In genomic region chr15:85016951-85017664, GRCm38 (mm10) we compare ENCODE assay signal across 9 mouse cellular contexts. TPM values are rescaled to one million over a fixed set of nuclear protein-coding genes. Genes with fewer than 3 reads are reported as not detected.
DNase-seq lines count a peak whose midpoint lies in the region; ATAC-seq and TF ChIP-seq lines count a peak whose summit lies in the region.
"Had no signal": no experiment of that assay in that cellular context is flagged by ENCODE, and none has a peak within 500 bp of the region (broad histone marks: within the 10 kb centered on the region; RNA-seq: fewer than 3 reads in every experiment).

Upk3a (plus strand) TSS chr15:85017141.

- 8% methylated on average over 21 of the region's 21 CpGs for WGBS in limb, embryonic 11.5 days
- WGBS in limb, embryonic 10.5 days, result 7% methylated on average over 21 of the region's 21 CpGs
- WGBS in hindbrain, embryonic 10.5 days, result 7% methylated on average over 21 of the region's 21 CpGs
- WGBS in midbrain, postnatal 0 days, result 8% methylated on average over 21 of the region's 21 CpGs

- no peaks in the 10 kb centered on the region for H3K4me1 ChIP-seq in limb, embryonic 11.5 days (ENCODE audit: control insufficient read depth, insufficient read depth, low read length)
- peaks cover 23% of the 10 kb centered on the region for H3K4me1 ChIP-seq in limb, embryonic 10.5 days
- H3K4me1 ChIP-seq in hindbrain, embryonic 10.5 days (replicated peaks), result peaks cover 22% of the 10 kb centered on the region
- peaks cover 10% of the 10 kb centered on the region; the same call in 1 of the 2 replicates for H3K4me1 ChIP-seq in midbrain, postnatal 0 days (ENCODE audit: insufficient read depth, low read length)

- ATAC-seq in limb, embryonic 11.5 days (ENCODE audit: insufficient number of reproducible peaks, low FRiP score, low TSS enrichment, low read depth), result no peak
- ATAC-seq in midbrain, postnatal 0 days (ENCODE audit: low FRiP score), result peak; percentile 68; the same call in 1 of the 2 replicates
- no peak for ATAC-seq in frontal cortex, adult (ENCODE audit: low TSS enrichment)

- H3K9me3 ChIP-seq in limb, embryonic 11.5 days (ENCODE audit: control insufficient read depth, low read length), result no peaks in the 10 kb centered on the region
- H3K9me3 ChIP-seq in limb, embryonic 10.5 days (replicated peaks), result no peaks in the 10 kb centered on the region
- H3K9me3 ChIP-seq in hindbrain, embryonic 10.5 days, result no peaks in the 10 kb centered on the region
- H3K9me3 ChIP-seq in midbrain, postnatal 0 days (ENCODE audit: low read length), result no peaks in the 10 kb centered on the region

- H3K4me2 ChIP-seq in limb, embryonic 11.5 days (ENCODE audit: low read depth, severe bottlenecking), result no peak within 1 kb of the TSS
- H3K4me2 ChIP-seq in midbrain, postnatal 0 days (ENCODE audit: low read depth, low read length, poor library complexity, severe bottlenecking), result peak within 1 kb of the TSS; percentile 39

- H3K4me3 ChIP-seq in limb, embryonic 11.5 days (ENCODE audit: low read depth, low read length), result no peak within 1 kb of the TSS
- H3K4me3 ChIP-seq in limb, embryonic 10.5 days, result no peak within 1 kb of the TSS
- H3K4me3 ChIP-seq in hindbrain, embryonic 10.5 days, result peak within 1 kb of the TSS; percentile 32
- H3K4me3 ChIP-seq in midbrain, postnatal 0 days (ENCODE audit: low read depth, low read length), result peak within 1 kb of the TSS; percentile 5; the same call in 1 of the 2 replicates

- H3K27ac ChIP-seq in limb, embryonic 11.5 days (replicated peaks; ENCODE audit: low read depth, low read length), result no peak within 1 kb of the TSS
- H3K27ac ChIP-seq in limb, embryonic 10.5 days, result no peak within 1 kb of the TSS
- H3K27ac ChIP-seq in hindbrain, embryonic 10.5 days, result no peak within 1 kb of the TSS
- no peak within 1 kb of the TSS for H3K27ac ChIP-seq in midbrain, postnatal 0 days (ENCODE audit: low read depth, low read length)

- H3K36me3 ChIP-seq in limb, embryonic 11.5 days (ENCODE audit: control insufficient read depth, insufficient read depth, low read length), result no peaks in the 10 kb centered on the region
- no peaks in the 10 kb centered on the region for H3K36me3 ChIP-seq in limb, embryonic 10.5 days
- H3K36me3 ChIP-seq in hindbrain, embryonic 10.5 days, result no peaks in the 10 kb centered on the region
- H3K36me3 ChIP-seq in midbrain, postnatal 0 days (ENCODE audit: insufficient read depth, low read length), result no peaks in the 10 kb centered on the region

- H3K9ac ChIP-seq in limb, embryonic 11.5 days (ENCODE audit: low read length), result no peak within 1 kb of the TSS
- 0 out of 2 replicates have a peak within 1 kb of the TSS, but pooled peaks have one; percentile 29 for H3K9ac ChIP-seq in midbrain, postnatal 0 days (replicated peaks; ENCODE audit: low read length, poor library complexity, severe bottlenecking)

- 0 out of 2 replicates have a peak, but pooled peaks cover 4% of the 10 kb centered on the region for H3K27me3 ChIP-seq in limb, embryonic 11.5 days (ENCODE audit: control insufficient read depth, insufficient read depth, low read length)
- H3K27me3 ChIP-seq in limb, embryonic 10.5 days (ENCODE audit: low read depth, poor library complexity, severe bottlenecking), result peaks cover 50% of the 10 kb centered on the region
- peaks cover 38% of the 10 kb centered on the region for H3K27me3 ChIP-seq in hindbrain, embryonic 10.5 days (ENCODE audit: insufficient read depth, poor library complexity, severe bottlenecking)
- no peaks in the 10 kb centered on the region for H3K27me3 ChIP-seq in midbrain, postnatal 0 days (ENCODE audit: insufficient read depth, low read length)

- DNase-seq in limb, embryonic 11.5 days (ENCODE audit: low spot score), result peak; percentile 42
- no peak for DNase-seq in limb, embryonic 10.5 days (ENCODE audit: low spot score)
- DNase-seq in hindbrain, embryonic 10.5 days (ENCODE audit: low spot score), result peak; percentile 15
- DNase-seq in kidney, postnatal 4 days, result peak; percentile 68 to 78
- peak; percentile 32 for DNase-seq in midbrain, postnatal 0 days (ENCODE audit: low spot score)
- no peak for DNase-seq in adrenal gland, adult 18-20 months (ENCODE audit: low spot score in 2 of 2)
- DNase-seq in left cerebral cortex, adult 18-20 months (ENCODE audit: low spot score in 2 of 2), result no peak

- no peak for TF ChIP-seq CTCF in midbrain, postnatal 0 days (IDR thresholded peaks at IDR 0.05)

RNA-seq across cellular contexts. Expression of gene Upk3a, which starts in this region (rescaled TPM):
- not detected in 2 replicates for polyA plus RNA-seq in limb, embryonic 11.5 days (2014; fragmentation: Nextera tagmentation; extraction: Ambion mirVana)
- not detected in 2 replicates for polyA plus RNA-seq in limb, embryonic 10.5 days (2016; fragmentation: Nextera tagmentation; extraction: Ambion mirVana)
- polyA plus RNA-seq in hindbrain, embryonic 10.5 days (2016; fragmentation: Nextera tagmentation; extraction: Ambion mirVana), result 0.15 and 0.47 TPM in 2 replicates
- 0.28 and 0.66 TPM in 2 replicates for total RNA-seq in midbrain, postnatal 0 days (2014; rRNA removed)
- 3.0 and 3.6 TPM in 2 replicates for polyA plus RNA-seq in midbrain, postnatal 0 days (2015; fragmentation: Nextera tagmentation; extraction: Ambion mirVana)
- not detected for total RNA-seq in adrenal gland, adult 18-20 months (2021)
- under 1 TPM; 0.35 to 0.42 TPM for total RNA-seq in left cerebral cortex, adult 18-20 months (2021)
- polyA plus RNA-seq: heart, embryonic 14.5 days had no signal

Comparison
In these comparisons a context has a peak if more than half of its experiments do, and no peak if none do; other contexts are left out.
1. Peak in DNase-seq in limb, embryonic 11.5 days; RNA of the gene not detected or under 1 TPM.
2. Peak in DNase-seq and H3K4me3 ChIP-seq in hindbrain, embryonic 10.5 days; RNA of the gene not detected or under 1 TPM.
3. DNase-seq: peak in kidney, postnatal 4 days (2 of 2) and midbrain, postnatal 0 days (single experiment); none in limb, embryonic 10.5 days (single experiment), adrenal gland, adult 18-20 months (0 of 2) and left cerebral cortex, adult 18-20 months (0 of 2).